Mouse (Mus musculus): ENCODE results near the gene Ispd.
A peak's percentile ranks its signal among the peaks of the same experiment; 100 is the strongest.

Gene Ispd

GRCm38 (mm10) chr12:36381441-36382340 lies at the start of gene Ispd, which contains the start of gene D630036H23Rik:
TSS of gene Ispd (plus strand) at chr12:36381450.
TSS of gene D630036H23Rik (minus strand) at chr12:36382181.
- DNase-seq (ENCODE audit: low spot score in 2 of 2): peak; percentile 80 to 84

- no peak for DNase-seq (ENCODE audit: low spot score in 2 of 2)
Observed at GRCm38 (mm10) chr12:36332676-36333075, 48.6 kb upstream of the Ispd start.

- peak; percentile 12 to 16 for DNase-seq (ENCODE audit: low spot score in 2 of 2)
Observed at GRCm38 (mm10) chr12:36333837-36334281, 47.4 kb upstream of the Ispd start.

GRCm38 (mm10) chr12:36344131-36344530 lies 37.1 kb upstream of the Ispd start:
- no peak for DNase-seq (ENCODE audit: low spot score in 2 of 2)

- no peak for DNase-seq (ENCODE audit: low spot score in 2 of 2)
Observed at GRCm38 (mm10) chr12:36360064-36360463, 21.2 kb upstream of the Ispd start.

GRCm38 (mm10) chr12:36360693-36361092 lies 20.6 kb upstream of the Ispd start:
- DNase-seq (ENCODE audit: low spot score in 2 of 2): no peak

GRCm38 (mm10) chr12:36364013-36364412 lies 17.2 kb upstream of the Ispd start:
- DNase-seq (ENCODE audit: low spot score in 2 of 2): no peak

- DNase-seq (ENCODE audit: low spot score in 2 of 2): no peak
Observed at GRCm38 (mm10) chr12:36373237-36373998, 7.8 kb upstream of the Ispd start.

- DNase-seq (ENCODE audit: low spot score in 2 of 2): peak in 1 of 2 experiments; percentile 16
Observed at GRCm38 (mm10) chr12:36376391-36376790, 4.9 kb upstream of the Ispd start.

GRCm38 (mm10) chr12:36380254-36380653 lies 996 bp upstream of the Ispd start:
- no peak for DNase-seq (ENCODE audit: low spot score in 2 of 2)

- no peak for DNase-seq (ENCODE audit: low spot score in 2 of 2)
Observed at GRCm38 (mm10) chr12:36380806-36381205, 444 bp upstream of the Ispd start.

- no peak for DNase-seq (ENCODE audit: low spot score in 2 of 2)
Observed at GRCm38 (mm10) chr12:36385386-36385785, 4.1 kb downstream of the Ispd start.

- no peak for DNase-seq (ENCODE audit: low spot score in 2 of 2)
Observed at GRCm38 (mm10) chr12:36386991-36387390, 5.7 kb downstream of the Ispd start.

GRCm38 (mm10) chr12:36395115-36395514 lies 13.9 kb downstream of the Ispd start:
- no peak for DNase-seq (ENCODE audit: low spot score in 2 of 2)

GRCm38 (mm10) chr12:36423677-36424076 lies 42.4 kb downstream of the Ispd start:
- no peak for DNase-seq (ENCODE audit: low spot score in 2 of 2)

- no peak for DNase-seq (ENCODE audit: low spot score in 2 of 2)
Observed at GRCm38 (mm10) chr12:36425258-36425657, 44.0 kb downstream of the Ispd start.

- no peak for DNase-seq (ENCODE audit: low spot score in 2 of 2)
Observed at GRCm38 (mm10) chr12:36426163-36427045, 45.2 kb downstream of the Ispd start.

GRCm38 (mm10) chr12:36436956-36437355 lies 55.7 kb downstream of the Ispd start:
- no peak for DNase-seq (ENCODE audit: low spot score in 2 of 2)

GRCm38 (mm10) chr12:36439396-36439795 lies 58.1 kb downstream of the Ispd start:
- no peak for DNase-seq (ENCODE audit: low spot score in 2 of 2)

GRCm38 (mm10) chr12:36456002-36456401 lies 74.8 kb downstream of the Ispd start:
- no peak for DNase-seq (ENCODE audit: low spot score in 2 of 2)

- no peak for DNase-seq (ENCODE audit: low spot score in 2 of 2)
Observed at GRCm38 (mm10) chr12:36457726-36458125, 76.5 kb downstream of the Ispd start.

Measured in right cerebral cortex, postnatal 36 days (tissue).